Mouse (Mus musculus): ENCODE measurements around the gene Rad9b.

DNA sequence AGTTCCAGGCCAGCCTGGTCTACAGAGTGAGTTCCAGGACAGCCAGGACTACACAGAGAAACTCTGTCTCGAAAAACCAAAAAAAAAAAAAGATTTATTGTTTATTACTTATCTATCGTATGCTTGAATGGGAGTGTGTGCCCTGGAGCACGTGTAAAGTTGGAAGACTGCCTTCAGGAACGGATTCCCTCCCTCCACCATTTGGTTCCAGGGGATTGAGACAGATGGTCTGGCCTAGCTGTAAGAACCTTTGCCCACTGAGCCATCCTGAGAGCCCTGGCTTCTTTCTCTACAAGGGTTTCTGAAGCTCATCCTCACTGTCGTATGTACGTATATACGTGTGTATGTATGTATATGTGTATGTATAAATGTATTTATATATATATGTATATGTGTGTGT is 75.1 kb downstream of the Rad9b start:
- no peak for TF ChIP-seq POLR2A (IDR thresholded peaks at IDR 0.05; ENCODE audit: borderline replicate concordance, insufficient read depth, low read length)
- no peak for TF ChIP-seq CTCF (IDR thresholded peaks at IDR 0.05; ENCODE audit: borderline replicate concordance, insufficient read depth, low read depth, low read length)

Data from cerebellum, adult 2 months (tissue).